Mouse (Mus musculus) right cerebral cortex, postnatal 25 days (tissue): Measurements from ENCODE around the gene Iapp.
"Not testable (repeated sequence)": the region's sequence is repeated elsewhere in the genome, so short reads cannot be mapped to it uniquely, and the experiment has no call there.

Experiments used
- DNase-seq: peaks from one replicate; pipeline ENCODE4 v3.0.0; 2022

Iapp gene

DNA sequence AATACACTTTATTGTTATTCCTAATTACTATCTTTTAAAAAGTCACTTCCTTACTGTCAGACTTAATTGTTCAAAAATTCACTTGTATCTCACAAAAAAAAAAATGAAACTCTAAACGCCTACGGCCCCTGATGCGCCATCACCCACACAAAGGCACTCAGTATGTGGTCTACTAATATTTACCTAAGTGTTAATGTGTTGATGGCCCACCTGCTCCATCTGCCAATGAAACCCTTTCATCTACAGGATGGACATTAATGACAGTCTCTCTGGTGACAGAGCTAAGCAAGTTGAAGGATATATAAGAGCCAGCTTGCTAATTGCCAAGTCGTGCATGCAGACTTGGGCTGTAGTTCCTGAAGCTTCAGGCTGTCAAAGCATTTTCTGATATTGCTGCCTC lies at the start of gene Iapp:
Gene Iapp (plus strand): TSS at position 326 of the 400 bp plus-strand sequence.
- DNase-seq: no peak

DNA sequence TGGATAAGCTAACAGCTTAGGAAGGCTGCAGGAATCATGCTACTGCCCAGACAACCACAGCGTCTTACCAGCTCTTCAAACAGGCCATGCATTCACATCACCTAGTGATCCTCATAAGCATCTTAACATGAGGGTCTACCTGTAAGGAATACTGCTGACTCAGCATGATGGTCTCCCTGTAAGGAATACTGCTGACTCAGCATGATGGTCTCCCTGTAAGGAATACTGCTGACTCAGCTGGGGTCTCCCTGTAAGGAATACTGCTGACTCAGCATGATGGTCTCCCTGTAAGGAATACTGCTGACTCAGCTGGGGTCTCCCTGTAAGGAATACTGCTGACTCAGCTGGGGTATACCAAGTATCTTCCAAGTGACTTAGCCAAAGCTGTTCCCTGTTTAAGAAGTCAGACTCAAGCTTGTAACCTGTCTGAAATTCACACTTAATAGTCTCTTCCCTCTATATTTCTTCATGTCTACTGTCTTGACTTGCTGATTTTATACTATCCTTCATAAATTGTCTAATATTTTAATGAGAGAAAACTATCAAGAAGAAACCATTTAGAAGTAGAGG lies 47.4 kb upstream of the Iapp start:
- not testable (repeated sequence) for DNase-seq

DNA sequence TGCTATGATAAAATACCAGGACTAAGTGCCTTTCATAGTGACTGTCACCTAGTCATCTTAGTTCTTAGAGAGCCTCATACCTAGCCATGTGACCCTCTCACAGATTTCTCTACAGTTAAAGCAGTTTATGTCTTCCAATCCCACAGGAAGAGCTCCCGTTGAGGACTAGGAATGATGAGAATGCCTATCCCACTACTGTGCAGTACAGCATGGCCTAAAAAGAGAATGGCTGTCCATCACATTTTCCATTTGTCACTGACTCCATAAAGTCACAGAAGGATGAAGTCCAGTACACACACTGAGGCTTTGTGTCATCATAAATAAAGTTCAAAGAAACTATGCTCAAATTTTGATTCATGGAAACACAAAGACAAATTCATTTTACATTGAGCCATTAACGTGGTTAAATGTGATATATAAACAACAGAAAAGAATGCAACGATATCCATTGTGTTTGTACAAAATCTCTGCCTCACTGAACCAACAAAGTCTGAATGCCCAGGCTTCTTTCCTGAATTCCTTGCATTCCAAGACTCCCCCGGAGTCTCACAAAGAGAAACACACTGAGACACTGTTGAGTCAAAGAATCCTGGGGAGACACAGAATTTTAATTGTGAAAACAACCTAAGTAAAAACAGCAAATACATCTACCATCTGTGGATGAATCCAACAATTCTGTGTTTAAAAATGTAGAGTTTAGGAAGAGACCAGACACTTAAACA lies 22.3 kb upstream of the Iapp start:
- DNase-seq: no peak

DNA sequence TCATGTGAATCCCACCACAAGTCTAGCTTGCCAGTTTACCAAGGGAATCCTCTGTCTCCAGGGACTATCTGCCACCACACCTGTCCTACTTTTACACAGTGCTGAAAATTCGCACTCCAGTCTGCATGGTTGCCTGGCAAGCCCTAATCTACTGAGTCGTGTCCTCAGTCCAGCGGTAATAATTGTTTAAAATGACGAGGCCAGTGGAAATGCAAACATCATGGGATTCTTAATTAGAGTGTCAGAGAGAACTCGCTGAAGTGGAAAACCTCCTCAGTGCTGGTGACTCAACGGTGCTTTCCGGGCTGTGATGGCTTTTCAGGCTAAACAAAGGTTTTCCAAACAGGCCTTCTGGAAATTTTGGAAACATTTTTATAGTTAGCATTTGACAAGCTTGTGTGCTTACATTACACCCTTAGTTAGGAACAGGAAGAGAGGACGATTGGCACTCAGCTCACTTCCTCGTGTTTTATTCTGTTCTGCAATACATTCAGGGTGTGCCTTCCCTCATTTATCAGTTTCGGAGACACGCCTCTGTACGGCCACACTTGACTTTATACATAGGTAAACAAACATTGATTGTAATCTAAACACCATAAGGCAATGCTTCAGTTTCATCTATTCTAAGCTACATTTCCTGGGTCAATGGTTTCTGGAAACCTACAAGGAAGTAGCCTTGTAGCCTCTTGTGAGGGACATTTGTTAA lies 8.7 kb upstream of the Iapp start:
- DNase-seq: no peak

DNA sequence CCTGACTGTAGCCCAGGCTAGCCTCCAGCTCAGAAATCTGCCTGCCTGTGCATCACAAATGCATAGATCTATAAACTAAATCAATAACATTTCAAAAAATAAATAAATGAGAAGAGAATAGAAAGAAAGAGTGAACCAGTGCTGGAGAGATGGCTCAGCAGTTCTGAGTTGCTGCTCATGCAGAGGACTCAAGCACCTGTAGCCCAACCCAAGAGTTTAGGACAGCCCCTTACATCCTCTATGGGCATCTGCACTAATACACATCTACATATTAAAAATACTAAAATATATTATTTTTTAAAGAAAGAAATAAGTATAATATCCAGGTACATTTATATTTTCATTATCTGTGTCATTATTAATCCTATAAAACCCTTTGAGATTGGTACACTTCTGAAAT lies 6.9 kb downstream of the Iapp start:
- no peak for DNase-seq

DNA sequence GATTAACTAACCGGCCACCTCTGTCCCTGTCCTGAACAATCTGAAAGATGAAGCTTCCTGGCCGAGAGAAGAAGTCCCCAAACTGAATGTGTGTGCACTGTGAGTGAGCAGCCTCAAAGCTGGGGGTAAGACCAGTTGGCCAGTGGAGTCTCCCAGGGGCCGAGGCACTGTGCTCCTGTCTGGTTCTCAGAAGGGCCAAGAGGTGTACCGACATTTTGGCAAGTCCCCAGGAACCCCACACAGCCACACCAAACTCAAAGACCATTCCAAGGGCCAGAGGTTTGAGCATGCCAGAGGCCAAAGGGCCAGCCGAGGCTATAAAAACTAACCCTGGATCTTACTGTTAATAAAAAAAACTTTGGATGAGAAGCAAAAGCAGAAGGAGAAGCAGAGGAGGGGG lies 16.1 kb downstream of the Iapp start:
- no peak for DNase-seq

DNA sequence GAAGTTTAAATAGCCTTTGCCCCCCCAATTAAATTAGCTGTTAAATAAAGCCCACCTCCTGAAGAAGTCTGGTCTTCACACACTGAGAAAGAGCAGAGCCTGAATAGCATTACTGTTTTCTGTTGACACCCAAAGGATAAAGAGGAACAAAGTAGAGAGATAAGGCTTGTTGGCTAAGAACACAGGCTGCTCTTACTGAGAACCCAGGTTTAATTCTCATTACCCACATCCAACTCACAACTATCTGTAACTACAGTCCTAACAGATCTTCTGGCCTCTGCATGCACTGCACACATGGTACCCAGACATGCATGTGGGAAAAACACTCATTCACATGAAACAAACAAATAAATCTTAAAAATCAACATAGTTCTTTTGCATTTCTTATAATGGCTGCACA lies 18.9 kb downstream of the Iapp start:
- DNase-seq: no peak

DNA sequence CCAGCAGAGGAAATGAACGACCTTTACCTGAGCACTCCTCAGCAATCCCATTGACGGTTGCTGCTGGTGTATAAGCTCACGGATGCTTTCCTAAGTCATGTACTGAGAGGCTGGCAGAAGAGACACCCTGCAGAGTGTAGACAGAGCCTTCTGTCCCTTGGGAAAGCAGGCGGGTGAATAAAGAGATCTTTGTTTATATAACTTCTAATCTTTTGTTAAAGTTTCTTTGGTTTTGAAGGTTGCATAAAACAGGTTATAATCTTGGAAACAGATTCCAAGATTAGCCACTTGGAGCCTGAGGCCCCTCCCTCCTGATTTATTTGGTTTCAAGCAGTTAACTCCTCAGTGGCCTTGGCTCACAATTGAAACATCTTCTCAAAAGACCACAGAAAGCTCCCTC lies 24.7 kb downstream of the Iapp start, which contains the start of gene Slco1a5:
Gene Slco1a5 (minus strand): TSS at position 101 of the 400 bp plus-strand sequence.
- no peak for DNase-seq

DNA sequence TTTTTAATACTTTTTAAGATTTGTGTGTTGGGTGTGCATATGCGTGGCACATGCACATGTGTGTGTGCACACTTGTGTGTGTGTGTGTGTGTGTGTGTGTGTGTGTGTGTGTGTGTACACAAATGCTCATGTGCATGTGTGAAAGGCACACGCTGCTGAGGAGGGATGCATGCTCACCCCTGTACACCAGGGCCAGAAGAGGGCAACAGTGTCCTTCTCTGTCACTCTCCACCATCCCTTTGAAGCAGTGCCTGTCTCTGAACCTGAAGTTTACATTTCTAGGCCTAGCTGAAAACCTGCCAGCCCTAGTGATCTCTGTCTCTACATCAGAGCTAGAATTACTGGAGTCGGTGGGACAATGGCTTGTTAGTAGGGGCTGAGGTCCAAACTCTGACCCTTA lies 28.4 kb downstream of the Iapp start:
- no peak for DNase-seq

DNA sequence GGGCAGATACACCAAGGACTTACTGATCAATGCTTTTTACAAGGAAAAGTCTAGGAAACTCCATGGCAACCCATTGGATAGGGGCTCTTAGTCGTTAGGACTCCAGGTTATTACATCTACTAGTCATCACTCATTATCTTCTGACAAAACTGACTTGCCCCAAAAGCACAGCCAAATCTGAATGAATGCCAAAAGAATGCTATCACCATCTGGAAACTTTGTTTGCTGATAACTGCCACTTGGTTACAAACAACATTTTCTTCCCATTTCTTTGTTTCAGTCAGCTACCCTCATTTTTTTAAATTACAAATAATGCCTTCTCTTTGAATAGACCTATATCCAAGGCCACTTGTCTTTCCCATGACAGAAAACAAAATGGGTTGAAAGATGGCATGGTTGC lies 31.0 kb downstream of the Iapp start:
- DNase-seq: no peak

DNA sequence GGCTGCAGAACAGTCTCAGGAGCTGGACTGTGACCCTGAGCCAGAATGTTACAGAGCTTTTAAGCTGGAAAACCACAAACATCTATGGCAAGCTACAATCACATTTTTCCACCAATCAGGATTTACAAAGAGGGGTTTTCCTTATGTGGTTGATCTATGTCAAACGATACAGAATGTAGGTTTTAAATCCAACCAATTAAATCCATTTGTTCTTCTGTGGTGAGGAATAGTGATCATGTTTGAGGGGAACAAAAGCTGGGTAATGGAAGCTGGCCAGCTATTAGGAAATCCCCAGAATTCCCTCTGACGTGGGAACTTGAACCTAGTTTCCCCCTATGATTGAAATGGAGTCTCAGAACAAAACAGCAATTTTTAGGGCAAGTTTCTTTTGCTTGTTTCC lies 40.7 kb downstream of the Iapp start:
- DNase-seq: no peak

DNA sequence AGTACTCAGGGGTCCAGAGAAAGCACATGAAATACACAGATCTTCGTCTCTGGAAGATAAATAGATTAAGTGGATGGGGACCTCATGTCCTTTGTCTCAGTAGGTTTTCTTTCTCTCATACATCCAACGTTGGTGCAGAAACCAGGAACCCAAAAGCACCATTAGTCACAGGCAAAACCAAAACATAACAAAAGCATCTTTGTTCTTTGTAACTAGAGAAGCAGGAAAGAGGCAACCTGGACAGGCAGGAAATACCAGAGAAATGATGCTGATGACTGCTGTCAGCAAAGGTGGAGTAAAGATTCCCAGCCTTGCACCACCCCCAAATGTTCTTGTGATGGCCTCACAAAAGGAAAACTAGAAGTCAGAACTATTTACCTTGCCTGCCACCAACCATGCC lies 41.4 kb downstream of the Iapp start:
- no peak for DNase-seq

DNA sequence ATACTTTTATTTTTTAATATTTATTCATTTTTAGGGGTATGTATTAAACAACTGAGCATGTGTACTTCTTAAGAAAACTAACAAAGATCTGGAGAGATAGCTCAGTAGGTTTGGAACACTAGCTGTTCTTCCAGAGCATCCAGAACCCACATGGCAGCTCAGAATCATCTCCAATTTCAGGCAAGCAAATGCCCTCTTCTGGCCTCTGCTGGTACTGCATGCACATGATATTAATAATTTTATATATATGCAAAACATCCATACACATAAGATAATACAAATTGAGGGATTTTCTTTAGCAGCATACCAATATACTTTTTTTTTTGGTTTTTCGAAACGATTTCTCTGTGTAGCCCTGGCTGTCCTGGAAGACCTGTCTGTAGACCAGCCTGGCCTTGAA lies 45.3 kb downstream of the Iapp start:
- no peak for DNase-seq

DNA sequence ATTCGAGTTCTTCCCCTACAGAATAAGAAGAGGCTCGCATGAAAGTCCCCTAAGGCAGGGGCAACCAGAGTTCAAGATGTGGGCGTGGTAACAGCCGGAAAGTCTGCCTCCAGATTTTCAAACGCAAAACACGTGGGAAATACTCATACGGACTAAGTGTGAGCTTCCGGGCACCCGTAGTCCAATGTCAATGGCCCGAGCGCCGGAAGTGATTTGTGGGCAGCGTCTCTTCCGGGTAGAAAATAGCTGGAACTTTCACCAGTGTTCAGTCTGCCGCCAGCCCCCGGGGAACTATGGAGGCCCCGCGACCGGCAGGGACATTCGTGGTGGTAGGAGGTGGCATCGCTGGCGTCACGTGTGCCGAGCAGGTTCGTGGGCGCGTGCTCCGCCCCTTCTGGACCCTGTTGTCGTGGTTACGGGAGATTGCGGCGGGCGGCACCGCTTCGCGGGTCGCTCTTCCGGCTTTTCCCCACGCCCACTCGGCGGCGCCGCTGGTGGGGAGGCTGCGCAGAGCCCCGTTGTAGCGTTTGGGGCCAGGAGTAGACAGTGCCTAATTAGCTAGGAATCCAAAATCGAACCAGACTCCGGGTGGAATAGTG lies 47.3 kb downstream of the Iapp start, which contains the start of gene Pyroxd1:
Gene Pyroxd1 (plus strand): TSS at position 215 of the 599 bp plus-strand sequence.
- peak; percentile 87 for DNase-seq

DNA sequence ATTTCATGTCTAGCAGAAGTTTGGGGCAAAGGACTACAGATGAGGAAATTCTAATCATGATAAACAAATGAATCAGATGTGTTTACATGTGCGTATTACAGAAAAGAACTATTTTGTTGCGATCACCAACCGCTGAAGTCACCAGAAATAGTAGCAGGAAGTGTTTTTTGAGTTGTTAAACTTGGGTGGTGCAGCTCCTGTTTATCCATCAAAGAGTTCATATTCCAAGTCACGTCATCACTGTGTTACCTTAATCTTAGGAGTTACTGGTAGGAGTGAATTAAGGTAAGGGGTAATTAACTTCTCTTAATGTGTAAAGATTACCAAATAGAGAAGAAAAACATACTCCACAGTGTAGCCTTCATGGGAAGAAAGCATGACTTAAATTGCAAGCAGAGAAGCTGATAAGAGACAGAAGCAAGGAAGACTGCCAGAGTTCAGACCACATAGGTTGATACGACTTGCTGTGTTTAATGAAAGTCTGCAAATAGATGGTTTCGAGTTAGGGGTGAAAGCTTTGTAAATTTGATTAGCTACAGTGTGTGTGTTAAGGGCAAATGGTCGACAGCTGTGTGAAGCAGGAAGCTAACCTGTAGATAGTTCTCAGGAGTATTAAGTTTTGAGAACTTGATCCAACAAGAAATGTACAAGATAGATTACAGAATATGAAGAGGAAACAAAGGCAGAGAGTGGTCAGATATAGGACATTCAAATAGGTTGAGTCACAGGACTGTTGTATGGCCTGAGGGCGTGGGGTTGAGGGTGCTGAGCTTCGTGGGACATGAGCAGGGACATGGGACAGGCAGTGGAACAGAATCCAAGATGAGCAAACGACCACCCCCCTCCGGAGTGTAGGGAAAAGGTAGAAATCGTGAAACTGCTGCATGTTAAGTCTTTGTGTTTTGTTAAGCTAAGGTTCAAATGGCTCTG lies 48.2 kb downstream of the Iapp start:
- no peak for DNase-seq

DNA sequence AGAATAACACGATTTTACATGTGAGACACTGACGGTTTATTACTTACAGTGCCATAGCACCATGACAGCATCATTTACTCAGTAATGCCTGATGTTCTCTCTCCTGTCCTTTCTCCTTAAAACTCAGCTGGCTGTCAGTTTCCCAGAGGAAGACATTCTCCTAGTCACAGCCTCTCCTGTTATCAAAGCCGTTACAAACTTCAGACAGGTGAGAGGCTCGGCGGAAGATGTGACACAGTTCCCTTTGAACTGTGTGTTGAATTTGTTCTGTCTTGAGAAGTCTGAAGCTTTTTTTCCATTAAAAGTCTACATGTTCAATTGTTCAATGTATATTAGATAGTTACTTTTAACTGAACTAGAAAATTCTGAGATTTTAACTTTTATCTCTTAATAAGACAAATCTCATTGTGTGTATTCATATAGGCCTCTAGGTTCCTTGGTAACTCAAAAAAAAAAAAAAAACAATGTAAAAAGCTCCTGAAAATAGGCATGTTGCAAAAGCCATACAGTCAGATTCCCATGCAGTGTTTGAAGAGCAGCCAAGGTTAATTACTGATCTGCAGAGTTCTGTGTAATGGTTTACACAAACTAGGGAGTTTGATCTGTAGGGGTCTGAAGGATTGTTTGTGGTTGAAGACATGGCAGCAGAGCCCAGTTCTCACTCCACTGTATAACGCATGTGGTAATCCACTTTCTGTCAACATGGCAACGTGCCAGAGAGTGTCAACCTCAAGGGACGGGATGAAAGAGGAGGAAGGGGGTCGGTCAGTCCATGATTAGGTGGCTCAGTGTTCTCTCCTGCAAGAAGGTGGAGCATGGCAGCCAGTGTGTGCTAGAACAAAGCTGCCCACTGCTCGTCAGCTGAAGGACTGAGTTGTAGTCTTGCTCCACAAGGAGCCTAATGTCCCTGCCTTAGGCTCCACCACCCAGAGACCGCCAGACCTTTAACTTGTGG lies 49.5 kb downstream of the Iapp start:
- no peak for DNase-seq

DNA sequence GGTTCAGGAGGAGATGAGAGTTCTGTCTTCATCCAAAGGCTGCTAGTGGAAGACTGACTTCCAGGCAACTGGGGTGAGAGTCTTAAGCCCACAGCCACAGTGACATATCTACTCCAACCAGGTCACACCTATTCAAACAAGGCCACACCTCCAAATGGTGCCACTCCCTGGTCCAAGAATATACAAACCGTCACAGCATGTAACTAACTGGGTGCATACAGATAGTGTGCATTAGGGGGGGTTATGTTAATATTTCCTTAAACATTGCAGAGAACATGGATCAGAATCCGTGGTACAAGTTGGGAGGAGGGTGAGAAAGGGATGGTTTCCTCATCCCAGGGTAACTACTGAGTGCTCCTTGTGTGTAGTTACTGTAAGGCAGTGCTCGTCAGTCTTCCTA lies 53.9 kb downstream of the Iapp start:
- DNase-seq: not testable (repeated sequence)
